Mouse (Mus musculus): ENCODE data around the gene 1700042G07Rik. TPM values are rescaled to one million over a fixed set of nuclear protein-coding genes. Genes with fewer than 3 reads are reported as not detected.

1700042G07Rik gene
- polyA plus RNA-seq, 1 experiment from 2014 or later = not detected

DNA sequence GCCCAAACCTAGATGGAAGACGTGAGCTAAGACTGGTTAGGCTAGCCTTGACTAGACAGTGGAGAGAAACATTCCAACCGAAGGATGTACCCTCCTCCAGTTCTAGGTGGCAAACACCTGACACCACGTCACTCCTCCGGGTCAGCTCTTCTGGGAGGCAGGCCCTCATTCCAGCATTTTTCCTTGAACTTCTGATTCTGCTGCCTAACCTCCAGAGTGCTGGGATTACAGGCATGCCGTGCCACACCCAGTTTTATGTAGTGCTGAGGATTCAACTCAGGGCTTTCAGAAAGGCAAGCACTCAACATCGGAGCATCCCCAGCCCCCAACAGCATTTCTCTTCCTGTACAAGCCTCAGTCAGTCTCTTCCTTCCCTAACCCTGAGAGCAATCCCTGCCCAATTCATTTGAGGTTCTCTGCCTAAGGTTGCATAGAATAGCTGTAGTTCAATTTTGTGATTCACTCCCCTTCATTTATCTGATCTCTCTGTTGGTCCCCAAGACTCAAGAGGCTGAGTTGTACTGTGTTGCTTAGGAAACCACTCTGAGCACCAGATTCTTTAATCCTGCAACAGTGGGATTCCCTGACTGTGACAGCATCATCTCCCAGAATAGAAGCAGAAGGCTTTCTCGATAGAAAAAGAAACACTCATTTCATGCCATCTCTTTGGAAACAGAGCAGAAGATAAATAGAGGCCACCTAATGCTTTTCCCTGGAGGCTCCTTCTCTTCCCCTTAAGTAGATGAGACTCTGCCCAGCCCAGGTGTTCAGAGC is 32.2 kb upstream of the 1700042G07Rik start:
- WGBS (ENCODE audit: insufficient replicate concordance) = 71% methylated on average over 7 of the region's 7 CpGs
- H3K9me3 ChIP-seq (replicated peaks; ENCODE audit: control insufficient read depth, low read length) = no peaks in the 10 kb centered on the region
- H3K27ac ChIP-seq (ENCODE audit: low read depth, low read length) = no peak overlapping the region

DNA sequence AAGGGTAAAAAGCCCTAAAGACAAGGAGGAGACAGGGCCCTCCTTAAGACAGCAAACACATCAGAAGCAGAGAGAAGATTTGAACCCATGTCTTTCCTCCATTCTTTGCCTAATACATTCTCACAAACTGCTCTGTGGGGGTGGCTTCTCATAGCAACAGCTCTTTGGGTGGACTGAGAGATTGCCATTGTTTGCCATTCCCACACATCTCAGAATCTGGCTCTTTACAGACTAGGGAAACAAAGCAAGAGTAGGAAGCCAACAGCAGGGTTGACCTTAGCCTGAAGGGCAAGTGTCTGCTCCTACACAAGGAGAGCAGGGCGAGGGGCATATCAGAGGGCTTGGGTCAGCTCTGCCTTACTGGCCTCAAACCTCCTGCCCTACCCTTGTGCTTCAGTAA is 31.4 kb upstream of the 1700042G07Rik start:
- H3K27me3 ChIP-seq (ENCODE audit: control insufficient read depth, insufficient read depth, low read length) = peaks cover 6% of the 10 kb centered on the region; the same call in 1 of the 2 replicates
- ATAC-seq (replicated peaks; ENCODE audit: insufficient number of reproducible peaks, low FRiP score, low TSS enrichment) = no peak
- H3K27ac ChIP-seq (ENCODE audit: low read depth, low read length) = no peak overlapping the region
- no peaks in the 10 kb centered on the region for H3K36me3 ChIP-seq (ENCODE audit: control insufficient read depth, insufficient read depth, low read length)
- 61% methylated on average over 1 of the region's 1 CpGs for WGBS (ENCODE audit: insufficient replicate concordance)
- H3K4me1 ChIP-seq (ENCODE audit: control insufficient read depth, insufficient read depth, low read length) = peaks cover 5% of the 10 kb centered on the region; the same call in 1 of the 2 replicates
- no peak overlapping the region for H3K9ac ChIP-seq (ENCODE audit: low read depth, low read length)
- H3K4me3 ChIP-seq (ENCODE audit: low read depth, low read length) = no peak overlapping the region
- H3K4me2 ChIP-seq = no peak overlapping the region
- no peaks in the 10 kb centered on the region for H3K9me3 ChIP-seq (replicated peaks; ENCODE audit: control insufficient read depth, low read length)

More for the DNA sequence above, 32.2 kb upstream of the 1700042G07Rik start:
- Histone ChIP-seq H3K27me3 (ENCODE audit: control insufficient read depth, insufficient read depth, low read length) (peaks cover 6% of the 10 kb centered on the region; the same call in 1 of the 2 replicates), H3K4me1 (ENCODE audit: control insufficient read depth, insufficient read depth, low read length) (peaks cover 5% of the 10 kb centered on the region; the same call in 1 of the 2 replicates), H3K9ac (ENCODE audit: low read depth, low read length) (no peak overlapping the region), H3K4me2 (no peak overlapping the region), H3K4me3 (ENCODE audit: low read depth, low read length) (no peak overlapping the region), H3K36me3 (ENCODE audit: control insufficient read depth, insufficient read depth, low read length) (no peaks in the 10 kb centered on the region)
- ATAC-seq (replicated peaks; ENCODE audit: insufficient number of reproducible peaks, low FRiP score, low TSS enrichment) = no peak

DNA sequence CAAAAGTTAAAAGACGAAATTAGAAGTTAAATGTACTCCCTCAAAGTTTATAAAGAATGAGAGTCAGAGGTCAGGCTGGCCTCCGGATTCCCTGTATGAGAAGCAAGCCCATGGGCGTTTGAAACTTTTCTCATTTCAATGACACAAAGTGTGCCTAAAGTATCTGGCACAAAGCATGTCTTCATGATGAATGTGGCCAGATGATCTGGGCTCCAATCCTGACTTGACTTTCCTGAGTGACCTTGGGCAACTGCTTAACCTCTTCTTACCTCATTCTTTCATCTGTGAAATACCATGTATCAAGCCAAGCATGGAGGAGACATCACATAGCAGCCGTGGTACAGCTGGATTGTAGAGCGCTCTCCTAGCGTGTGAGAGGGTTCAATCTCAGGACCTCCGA is 30.9 kb upstream of the 1700042G07Rik start:
- no peak overlapping the region for H3K4me2 ChIP-seq
- H3K27ac ChIP-seq (ENCODE audit: low read depth, low read length) = no peak overlapping the region
- 78% methylated on average over 7 of the region's 7 CpGs for WGBS (ENCODE audit: insufficient replicate concordance)
- ATAC-seq (replicated peaks; ENCODE audit: insufficient number of reproducible peaks, low FRiP score, low TSS enrichment) = no peak
- no peaks in the 10 kb centered on the region for H3K36me3 ChIP-seq (ENCODE audit: control insufficient read depth, insufficient read depth, low read length)
- peaks cover 6% of the 10 kb centered on the region; the same call in 1 of the 2 replicates for H3K27me3 ChIP-seq (ENCODE audit: control insufficient read depth, insufficient read depth, low read length)
- H3K4me1 ChIP-seq (ENCODE audit: control insufficient read depth, insufficient read depth, low read length) = peaks cover 5% of the 10 kb centered on the region; the same call in 1 of the 2 replicates
- H3K9me3 ChIP-seq (replicated peaks; ENCODE audit: control insufficient read depth, low read length) = no peaks in the 10 kb centered on the region
- H3K4me3 ChIP-seq (ENCODE audit: low read depth, low read length) = no peak overlapping the region
- H3K9ac ChIP-seq (ENCODE audit: low read depth, low read length) = no peak overlapping the region

DNA sequence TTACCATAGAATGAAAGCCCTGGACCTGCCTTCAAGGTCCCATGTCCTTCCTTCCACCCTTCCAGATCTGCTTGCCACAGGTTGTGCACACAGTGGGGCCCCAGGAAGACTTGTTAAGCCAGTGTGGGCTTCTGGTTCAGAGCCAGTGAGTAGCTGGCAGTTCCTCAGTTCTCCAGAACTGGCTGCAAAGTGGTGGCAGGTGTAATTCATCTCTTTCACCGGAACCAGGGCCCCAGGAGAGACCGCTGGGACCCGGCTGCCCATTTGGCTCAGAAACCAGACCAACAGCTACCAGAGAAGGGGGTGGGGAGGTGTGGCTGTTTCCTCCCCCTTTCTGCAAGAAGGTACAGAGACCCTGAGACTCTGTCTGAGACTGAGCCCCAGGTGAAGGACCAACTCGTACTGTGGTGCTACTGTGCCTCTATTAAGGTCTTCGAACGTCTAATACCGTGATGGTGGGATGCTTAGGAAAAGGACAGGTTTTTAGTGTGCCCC is 29.8 kb upstream of the 1700042G07Rik start:
- no peak overlapping the region for H3K9ac ChIP-seq (ENCODE audit: low read depth, low read length)
- H3K36me3 ChIP-seq (ENCODE audit: control insufficient read depth, insufficient read depth, low read length) = no peaks in the 10 kb centered on the region
- ATAC-seq (replicated peaks; ENCODE audit: insufficient number of reproducible peaks, low FRiP score, low TSS enrichment) = no peak
- peak overlapping the region; percentile 63 for H3K4me3 ChIP-seq (ENCODE audit: low read depth, low read length)
- H3K27ac ChIP-seq (ENCODE audit: low read depth, low read length) = no peak overlapping the region
- peaks cover 6% of the 10 kb centered on the region; the same call in 1 of the 2 replicates for H3K27me3 ChIP-seq (ENCODE audit: control insufficient read depth, insufficient read depth, low read length)
- H3K4me1 ChIP-seq (ENCODE audit: control insufficient read depth, insufficient read depth, low read length) = peaks cover 5% of the 10 kb centered on the region; the same call in 1 of the 2 replicates
- WGBS (ENCODE audit: insufficient replicate concordance) = 4% methylated on average over 7 of the region's 7 CpGs
- no peaks in the 10 kb centered on the region for H3K9me3 ChIP-seq (replicated peaks; ENCODE audit: control insufficient read depth, low read length)
- H3K4me2 ChIP-seq = peak overlapping the region; percentile 80

DNA sequence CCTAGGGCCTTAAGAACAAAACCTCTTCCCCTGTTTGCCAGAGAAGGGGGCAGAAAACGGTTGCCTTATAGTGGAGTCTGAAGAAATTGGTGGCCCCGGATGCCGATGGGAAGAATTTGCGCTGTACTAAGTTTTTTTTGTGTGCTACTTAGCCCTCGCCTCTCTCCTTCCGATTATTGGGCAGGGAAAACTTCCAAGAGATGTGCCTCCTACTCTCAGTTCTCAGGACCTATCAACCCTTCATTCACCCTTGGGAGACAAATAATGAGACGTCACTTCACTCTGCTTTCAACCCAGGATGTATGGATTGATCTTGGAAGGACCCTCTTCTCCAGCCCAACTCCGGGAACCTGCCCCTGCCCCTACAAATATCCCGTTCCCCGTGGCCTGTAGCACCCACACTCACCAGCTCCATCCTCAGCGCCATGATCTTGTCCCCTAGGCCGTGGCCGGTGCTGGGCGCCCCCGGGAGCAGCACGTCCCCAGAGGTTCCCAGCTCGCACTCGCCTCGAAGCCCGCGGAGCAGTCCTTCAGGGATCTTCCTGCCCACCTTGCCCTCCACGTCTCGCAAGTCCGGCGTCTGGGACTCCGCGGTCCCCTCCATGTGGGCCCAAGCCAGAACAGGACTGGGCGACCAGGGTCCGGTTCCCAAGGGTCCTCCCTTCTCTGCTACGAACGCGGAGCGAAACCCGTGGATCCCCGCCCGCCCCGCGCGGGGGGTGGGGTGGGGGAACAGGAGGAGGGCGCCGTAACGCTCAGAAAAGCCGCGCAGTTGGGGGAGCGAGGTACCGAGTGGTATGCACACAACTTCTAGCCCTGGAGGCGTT is 29.1 kb upstream of the 1700042G07Rik start:
- ATAC-seq (replicated peaks; ENCODE audit: insufficient number of reproducible peaks, low FRiP score, low TSS enrichment) = peak; percentile 53
- Histone ChIP-seq H3K4me1 (ENCODE audit: control insufficient read depth, insufficient read depth, low read length) (peaks cover 5% of the 10 kb centered on the region; the same call in 1 of the 2 replicates), H3K4me3 (ENCODE audit: low read depth, low read length) (peak overlapping the region; percentile 63), H3K27me3 (ENCODE audit: control insufficient read depth, insufficient read depth, low read length) (peaks cover 6% of the 10 kb centered on the region; the same call in 1 of the 2 replicates), H3K36me3 (ENCODE audit: control insufficient read depth, insufficient read depth, low read length) (no peaks in the 10 kb centered on the region), H3K4me2 (peak overlapping the region; percentile 80), H3K9ac (ENCODE audit: low read depth, low read length) (peak overlapping the region; percentile 71), H3K9me3 (replicated peaks; ENCODE audit: control insufficient read depth, low read length) (no peaks in the 10 kb centered on the region), H3K27ac (ENCODE audit: low read depth, low read length) (no peak overlapping the region)
- under 1% methylated on average over 47 of the region's 47 CpGs for WGBS (ENCODE audit: insufficient replicate concordance)

DNA sequence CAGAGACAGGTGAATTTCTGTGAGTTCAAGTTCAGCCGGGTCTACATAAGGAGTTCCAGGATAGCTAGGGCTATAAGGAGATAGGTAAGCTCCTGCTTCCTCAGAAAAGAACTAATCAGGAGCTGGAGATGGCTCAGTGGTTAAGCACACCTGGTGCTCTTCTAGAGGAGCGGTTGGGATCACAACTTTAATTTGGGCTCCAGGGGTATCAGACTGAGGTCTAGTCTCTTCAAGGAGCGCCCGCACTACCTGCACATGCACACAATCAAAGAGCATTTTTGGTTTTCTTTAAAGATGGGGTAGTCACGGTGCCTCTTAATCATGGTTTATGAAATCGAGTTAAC is 23.4 kb upstream of the 1700042G07Rik start:
- peaks cover 18% of the 10 kb centered on the region for H3K36me3 ChIP-seq (ENCODE audit: control insufficient read depth, insufficient read depth, low read length)
- peaks cover 6% of the 10 kb centered on the region for H3K4me1 ChIP-seq (ENCODE audit: control insufficient read depth, insufficient read depth, low read length)
- peak overlapping the region; percentile 90 for H3K4me3 ChIP-seq (ENCODE audit: low read depth, low read length)
- no peak for ATAC-seq (replicated peaks; ENCODE audit: insufficient number of reproducible peaks, low FRiP score, low TSS enrichment)
- H3K9me3 ChIP-seq (replicated peaks; ENCODE audit: control insufficient read depth, low read length) = no peaks in the 10 kb centered on the region
- H3K27me3 ChIP-seq (ENCODE audit: control insufficient read depth, insufficient read depth, low read length) = no peaks in the 10 kb centered on the region
- 14% methylated on average over 6 of the region's 6 CpGs for WGBS (ENCODE audit: insufficient replicate concordance)
- H3K9ac ChIP-seq (ENCODE audit: low read depth, low read length) = peak overlapping the region; percentile 96
- H3K4me2 ChIP-seq = peak overlapping the region; percentile 81
- H3K27ac ChIP-seq (ENCODE audit: low read depth, low read length) = peak overlapping the region; percentile 88

DNA sequence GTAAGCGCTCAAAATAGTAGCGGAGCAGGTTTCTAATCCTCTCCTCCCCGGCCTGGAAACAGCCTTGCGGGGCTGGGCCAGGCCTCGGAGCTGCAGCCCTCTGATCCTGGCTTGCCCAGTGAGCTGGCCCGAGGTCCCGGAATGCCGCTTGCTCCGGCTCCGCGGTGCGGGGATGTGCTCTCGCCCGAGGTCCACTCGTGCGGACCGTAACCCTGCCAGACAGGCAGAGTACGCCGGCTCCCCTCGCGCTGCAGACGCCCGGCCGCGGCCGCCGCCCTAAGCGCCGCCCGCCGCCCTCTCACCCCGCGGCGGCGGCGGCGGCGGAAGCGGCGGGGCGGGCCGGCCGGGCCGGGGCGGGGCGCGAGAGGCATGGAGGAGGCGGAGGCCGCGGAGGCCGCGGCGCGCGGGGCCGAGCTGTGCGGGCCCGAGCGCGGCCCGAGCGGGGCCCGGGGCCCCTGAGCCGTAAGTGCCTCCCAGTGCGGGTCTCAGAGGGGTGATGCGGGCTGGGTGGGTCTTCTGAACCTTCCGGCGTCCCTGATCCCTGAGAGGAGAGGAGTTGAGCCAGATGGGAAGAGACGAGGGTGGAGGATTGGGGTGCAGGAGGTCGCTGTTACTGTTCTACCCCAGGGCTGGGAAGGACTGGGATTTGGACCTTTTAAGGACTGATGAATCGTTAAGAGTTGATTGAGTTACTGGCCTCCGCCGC is 22.9 kb upstream of the 1700042G07Rik start:
- WGBS (ENCODE audit: insufficient replicate concordance) = under 1% methylated on average over 59 of the region's 73 CpGs

DNA sequence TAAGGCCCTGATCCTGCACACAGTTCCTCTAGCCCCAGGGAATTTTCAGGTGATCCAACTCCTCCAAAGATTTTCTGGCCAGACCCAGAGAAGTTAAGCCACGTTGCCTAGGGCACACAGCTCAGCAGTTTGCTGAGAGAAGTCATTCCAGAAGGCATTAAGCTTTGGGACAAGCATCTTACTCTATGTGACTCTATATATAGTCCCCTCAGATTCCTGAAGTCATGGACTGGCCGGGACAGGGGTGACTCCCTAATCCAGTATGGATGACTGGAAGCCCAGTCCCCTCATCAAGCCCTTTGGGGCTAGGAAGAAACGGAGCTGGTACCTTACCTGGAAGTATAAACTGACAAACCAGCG is 22.3 kb upstream of the 1700042G07Rik start:
- Histone ChIP-seq H3K4me3 (ENCODE audit: low read depth, low read length) (peak overlapping the region; percentile 90), H3K4me2 (peak overlapping the region; percentile 81), H3K9ac (ENCODE audit: low read depth, low read length) (peak overlapping the region; percentile 96), H3K36me3 (ENCODE audit: control insufficient read depth, insufficient read depth, low read length) (peaks cover 28% of the 10 kb centered on the region), H3K27me3 (ENCODE audit: control insufficient read depth, insufficient read depth, low read length) (no peaks in the 10 kb centered on the region), H3K4me1 (ENCODE audit: control insufficient read depth, insufficient read depth, low read length) (peaks cover 6% of the 10 kb centered on the region), H3K27ac (ENCODE audit: low read depth, low read length) (peak overlapping the region; percentile 88), H3K9me3 (replicated peaks; ENCODE audit: control insufficient read depth, low read length) (no peaks in the 10 kb centered on the region)
- 13% methylated on average over 4 of the region's 4 CpGs for WGBS (ENCODE audit: insufficient replicate concordance)
- ATAC-seq (replicated peaks; ENCODE audit: insufficient number of reproducible peaks, low FRiP score, low TSS enrichment) = 0 out of 2 replicates have a peak, but pooled peaks have one; percentile 1

More for the DNA sequence above, 22.9 kb upstream of the 1700042G07Rik start:
- Histone ChIP-seq H3K9me3 (replicated peaks; ENCODE audit: control insufficient read depth, low read length) (no peaks in the 10 kb centered on the region), H3K4me2 (peak overlapping the region; percentile 81), H3K27me3 (ENCODE audit: control insufficient read depth, insufficient read depth, low read length) (no peaks in the 10 kb centered on the region), H3K9ac (ENCODE audit: low read depth, low read length) (peak overlapping the region; percentile 96), H3K27ac (ENCODE audit: low read depth, low read length) (peak overlapping the region; percentile 88), H3K36me3 (ENCODE audit: control insufficient read depth, insufficient read depth, low read length) (peaks cover 23% of the 10 kb centered on the region), H3K4me1 (ENCODE audit: control insufficient read depth, insufficient read depth, low read length) (peaks cover 6% of the 10 kb centered on the region), H3K4me3 (ENCODE audit: low read depth, low read length) (peak overlapping the region; percentile 90)
- ATAC-seq (replicated peaks; ENCODE audit: insufficient number of reproducible peaks, low FRiP score, low TSS enrichment) = peak; percentile 84

Data from heart, embryonic 11.5 days (tissue).